14 mouse cellular contexts compared by ENCODE assay signal in genomic region chr3:122058439-122059198, GRCm38 (mm10). TPM values are rescaled to one million over a fixed set of nuclear protein-coding genes. Genes with fewer than 3 reads are reported as not detected.
A peak's percentile ranks its signal among the peaks of the same experiment; 100 is the strongest.
DNase-seq lines count a peak whose midpoint lies in the region; ATAC-seq lines count a peak whose summit lies in the region.
"Had no signal": no experiment of that assay in that cellular context is flagged by ENCODE, and none has a peak within 500 bp of the region (broad histone marks: within the 10 kb centered on the region; RNA-seq: fewer than 3 reads in every experiment).

No protein-coding gene starts in this region.

- 27% methylated on average over 9 of the region's 9 CpGs for WGBS in lung, embryonic 16.5 days
- WGBS in intestine, embryonic 16.5 days = 44% methylated on average over 9 of the region's 9 CpGs

- peak; percentile 97 for ATAC-seq in lung, embryonic 16.5 days (ENCODE audit: low read depth)
- peak; percentile 97 for ATAC-seq in intestine, embryonic 16.5 days
- ATAC-seq: activated CD4-positive, CD25-positive, alpha-beta regulatory T cell, adult 4 months; CD4-positive, CD25-positive, alpha-beta regulatory T cell, adult 4 months had no signal

- H3K27me3 ChIP-seq in lung, embryonic 16.5 days (ENCODE audit: control insufficient read depth, insufficient read depth, low read depth, low read length) = no peaks in the 10 kb centered on the region
- H3K27me3 ChIP-seq in intestine, embryonic 16.5 days (replicated peaks; ENCODE audit: control insufficient read depth, insufficient read depth, low read length) = no peaks in the 10 kb centered on the region

- peak overlapping the region; percentile 16; the same call in 1 of the 2 replicates for H3K4me2 ChIP-seq in lung, embryonic 16.5 days (ENCODE audit: low read depth, low read length)
- no peak overlapping the region; the same call in 1 of the 2 replicates for H3K4me2 ChIP-seq in intestine, embryonic 16.5 days (ENCODE audit: low read depth, low read length)
- H3K4me2 ChIP-seq: hindbrain, embryonic 12.5 days had no signal

- H3K36me3 ChIP-seq in lung, embryonic 16.5 days (ENCODE audit: control insufficient read depth, insufficient read depth, low read length) = no peaks in the 10 kb centered on the region
- no peaks in the 10 kb centered on the region for H3K36me3 ChIP-seq in intestine, embryonic 16.5 days (ENCODE audit: control insufficient read depth, insufficient read depth, low read length)
- H3K36me3 ChIP-seq: hindbrain, embryonic 12.5 days had no signal

- no peak for DNase-seq in lung, postnatal 10 days
- peak; percentile 54 for DNase-seq in kidney, postnatal 14 days
- DNase-seq in adrenal gland, adult 8-10 months = no peak
- no peak for DNase-seq in layer of hippocampus, adult 9-10 months (ENCODE audit: low spot score)
- no peak for DNase-seq in spleen, adult 12 weeks (ENCODE audit: low spot score)
- DNase-seq: cerebellum, adult 11-12 months; gastrocnemius, adult 2 months; thymus, postnatal 25 days had no signal

- peak overlapping the region; percentile 36; the same call in 1 of the 2 replicates for H3K9ac ChIP-seq in lung, embryonic 16.5 days (ENCODE audit: low read length)
- H3K9ac ChIP-seq in intestine, embryonic 16.5 days (ENCODE audit: low read depth, low read length) = no peak overlapping the region
- H3K9ac ChIP-seq: hindbrain, embryonic 12.5 days had no signal

- H3K9me3 ChIP-seq in lung, embryonic 16.5 days (ENCODE audit: control insufficient read depth, low read length) = no peaks in the 10 kb centered on the region
- no peaks in the 10 kb centered on the region for H3K9me3 ChIP-seq in intestine, embryonic 16.5 days (ENCODE audit: control insufficient read depth, low read length)
- H3K9me3 ChIP-seq: hindbrain, embryonic 12.5 days had no signal

- H3K27ac ChIP-seq in lung, embryonic 16.5 days (ENCODE audit: low read length) = peak overlapping the region; percentile 96
- H3K27ac ChIP-seq in intestine, embryonic 16.5 days (ENCODE audit: low read length) = peak overlapping the region; percentile 68
- H3K27ac ChIP-seq: gastrocnemius, adult 2 months; hindbrain, embryonic 12.5 days; macrophage had no signal

- H3K4me3 ChIP-seq in lung, embryonic 16.5 days (ENCODE audit: low read length) = no peak overlapping the region
- H3K4me3 ChIP-seq in intestine, embryonic 16.5 days (ENCODE audit: low read length) = no peak overlapping the region
- H3K4me3 ChIP-seq: gastrocnemius, adult 2 months; hindbrain, embryonic 12.5 days had no signal

- H3K4me1 ChIP-seq in lung, embryonic 16.5 days (replicated peaks; ENCODE audit: control insufficient read depth, insufficient read depth, low read length) = peaks cover 3% of the 10 kb centered on the region
- peaks cover 5% of the 10 kb centered on the region; the same call in 1 of the 2 replicates for H3K4me1 ChIP-seq in intestine, embryonic 16.5 days (ENCODE audit: control insufficient read depth, insufficient read depth, low read length)

RNA-seq across cellular contexts. Expression of gene Abca4, which starts 14.4 kb away (rescaled TPM):
- 0.90 and 1.5 TPM in 2 replicates for polyA plus RNA-seq in lung, embryonic 16.5 days (2015; fragmentation: Nextera tagmentation; extraction: Ambion mirVana)
- polyA plus RNA-seq in intestine, embryonic 16.5 days (2015; fragmentation: Nextera tagmentation; extraction: Ambion mirVana) = 0.70 and 0.83 TPM in 2 replicates
- 10 to 100 TPM in 1 of 4 experiments, 1 to 10 TPM in 3; 1.3 to 14.0 (median 2.5) TPM for total RNA-seq in adrenal gland, adult 8-10 months (2022)
- polyA plus RNA-seq: activated CD4-positive, CD25-positive, alpha-beta regulatory T cell, adult 4 months; CD4-positive, CD25-positive, alpha-beta regulatory T cell, adult 4 months; macrophage had no signal
